Mouse (Mus musculus): ENCODE measurements around the gene Kcna6. TPM values are rescaled to one million over a fixed set of nuclear protein-coding genes. Genes with fewer than 3 reads are reported as not detected.

Kcna6 gene
- polyA plus RNA-seq, 1 experiment from 2014 or later: 26.1 TPM

DNA sequence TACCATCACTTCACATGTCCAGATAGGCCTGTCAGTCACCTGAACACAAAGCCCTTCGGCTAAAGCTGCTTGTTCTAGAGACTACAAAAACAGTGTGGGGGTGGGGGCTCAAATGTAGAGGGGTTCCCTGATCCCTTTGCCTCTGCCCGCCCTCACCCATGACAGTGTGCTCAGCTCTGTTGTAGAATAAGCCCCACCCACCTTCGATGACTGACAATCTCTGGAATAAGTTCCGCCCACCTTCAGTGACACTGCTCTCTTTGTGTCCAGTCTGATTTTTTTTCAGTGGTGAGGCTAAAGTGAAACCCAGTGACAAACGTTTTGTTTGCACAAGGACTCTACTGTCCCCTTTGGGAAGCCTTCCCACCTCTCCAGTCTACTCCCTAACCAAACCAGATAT is 26.1 kb upstream of the Kcna6 start:
- H3K4me2 ChIP-seq: no peak overlapping the region
- no peak overlapping the region for H3K4me3 ChIP-seq
- H3K27me3 ChIP-seq: no peaks in the 10 kb centered on the region
- no peaks in the 10 kb centered on the region for H3K36me3 ChIP-seq
- H3K9ac ChIP-seq: no peak overlapping the region
- peaks cover 40% of the 10 kb centered on the region for H3K4me1 ChIP-seq (replicated peaks)
- WGBS: 64% methylated on average over 5 of the region's 5 CpGs
- ATAC-seq (ENCODE audit: low read depth): peak; percentile 29; the same call in 1 of the 2 replicates
- no peaks in the 10 kb centered on the region for H3K9me3 ChIP-seq
- H3K27ac ChIP-seq (replicated peaks): peak overlapping the region; percentile 84

DNA sequence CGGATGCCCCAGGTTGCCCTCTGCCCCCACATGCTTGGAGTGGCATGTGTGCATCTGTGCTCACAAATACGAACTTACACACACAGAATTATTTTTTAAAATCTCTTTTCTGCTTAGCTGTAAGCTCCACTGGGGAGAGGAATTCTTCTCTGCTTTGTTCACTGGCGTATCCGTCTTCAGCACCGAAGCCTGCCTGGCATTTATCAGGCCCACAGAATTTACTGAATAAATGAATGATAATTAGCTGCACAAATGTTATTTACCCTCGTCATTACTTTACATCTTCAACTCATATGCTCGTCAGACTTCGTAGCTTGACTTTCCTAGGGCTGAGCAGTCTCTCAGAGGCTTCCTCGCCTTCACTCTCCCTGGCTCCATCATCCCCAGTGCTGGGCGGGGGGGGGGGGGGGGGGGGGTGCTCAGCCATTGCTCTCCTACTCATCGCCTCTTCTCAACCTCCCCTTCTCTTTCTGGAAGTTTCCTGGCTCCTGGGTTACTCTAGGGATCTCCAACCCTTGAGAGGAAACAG is 24.2 kb upstream of the Kcna6 start:
- Histone ChIP-seq H3K4me3 (no peak overlapping the region), H3K4me2 (no peak overlapping the region), H3K9me3 (no peaks in the 10 kb centered on the region), H3K9ac (no peak overlapping the region), H3K27me3 (no peaks in the 10 kb centered on the region), H3K4me1 (replicated peaks) (peaks cover 29% of the 10 kb centered on the region), H3K27ac (replicated peaks) (no peak overlapping the region), H3K36me3 (no peaks in the 10 kb centered on the region)
- no peak for ATAC-seq (ENCODE audit: low read depth)
- 64% methylated on average over 11 of the region's 11 CpGs for WGBS

DNA sequence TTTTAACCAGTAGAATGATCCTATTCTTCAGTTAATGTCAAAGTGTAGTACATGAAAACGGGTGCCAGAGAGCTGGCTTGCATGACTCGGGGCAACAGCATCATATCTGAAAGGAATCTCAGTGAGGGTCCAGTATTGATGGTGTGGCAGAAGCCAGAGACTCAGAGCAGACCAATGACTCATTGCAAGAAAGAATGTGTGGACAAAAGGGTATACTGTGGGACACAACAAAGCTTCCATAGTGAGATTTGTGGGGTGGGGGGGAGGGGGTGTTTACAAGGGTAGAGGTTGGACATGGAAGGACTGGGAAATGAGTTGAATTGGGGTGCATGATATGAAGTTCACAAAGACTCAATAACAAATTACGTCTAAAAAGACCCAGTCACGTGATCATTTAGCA is 20.9 kb upstream of the Kcna6 start:
- 73% methylated on average over 4 of the region's 4 CpGs for WGBS

DNA sequence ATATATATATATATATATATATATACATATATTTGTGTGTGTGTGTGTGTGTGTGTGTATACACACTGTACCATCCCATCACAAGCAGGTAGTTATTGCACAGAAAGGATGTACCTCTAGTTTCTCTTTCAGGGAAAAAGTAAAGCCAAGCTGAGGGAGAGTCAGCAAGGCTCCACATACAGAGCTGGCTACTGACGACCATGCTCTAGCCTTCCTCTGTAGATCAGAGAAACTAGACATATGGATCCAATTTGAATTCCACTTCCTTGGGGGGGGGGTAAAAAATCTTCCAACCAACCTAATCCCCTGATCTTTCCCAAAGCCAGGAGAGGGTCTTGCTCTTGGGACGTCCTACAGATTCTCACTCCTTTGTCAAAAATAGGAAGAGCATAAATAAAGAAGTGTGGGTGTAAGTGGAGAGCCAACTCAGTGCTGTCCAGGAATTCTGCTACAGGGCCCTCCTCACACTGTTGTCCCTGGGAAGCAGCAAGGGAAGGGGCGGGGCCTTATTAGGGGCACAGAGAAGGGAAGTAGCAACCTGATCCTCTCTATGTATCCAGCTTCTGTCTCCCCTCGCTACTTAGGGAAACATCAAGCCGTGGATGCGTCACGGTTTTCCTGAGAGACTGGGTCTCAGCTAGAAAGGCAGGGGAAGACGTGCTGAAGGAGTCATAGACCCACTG is 15.4 kb upstream of the Kcna6 start:
- Histone ChIP-seq H3K9ac (no peak overlapping the region), H3K27me3 (no peaks in the 10 kb centered on the region), H3K9me3 (no peaks in the 10 kb centered on the region), H3K4me2 (no peak overlapping the region), H3K27ac (replicated peaks) (peak overlapping the region; percentile 38; the same call in 1 of the 2 replicates), H3K4me3 (no peak overlapping the region), H3K4me1 (replicated peaks) (peaks cover 16% of the 10 kb centered on the region), H3K36me3 (no peaks in the 10 kb centered on the region)
- 37% methylated on average over 8 of the region's 8 CpGs for WGBS
- ATAC-seq (ENCODE audit: low read depth): no peak

More for the DNA sequence above, 20.9 kb upstream of the Kcna6 start:
- Histone ChIP-seq H3K36me3 (no peaks in the 10 kb centered on the region), H3K9ac (no peak overlapping the region), H3K4me3 (no peak overlapping the region), H3K4me2 (no peak overlapping the region), H3K4me1 (replicated peaks) (no peaks in the 10 kb centered on the region; the same call in 1 of the 2 replicates), H3K9me3 (no peaks in the 10 kb centered on the region), H3K27ac (replicated peaks) (no peak overlapping the region), H3K27me3 (no peaks in the 10 kb centered on the region)
- no peak for ATAC-seq (ENCODE audit: low read depth)

DNA sequence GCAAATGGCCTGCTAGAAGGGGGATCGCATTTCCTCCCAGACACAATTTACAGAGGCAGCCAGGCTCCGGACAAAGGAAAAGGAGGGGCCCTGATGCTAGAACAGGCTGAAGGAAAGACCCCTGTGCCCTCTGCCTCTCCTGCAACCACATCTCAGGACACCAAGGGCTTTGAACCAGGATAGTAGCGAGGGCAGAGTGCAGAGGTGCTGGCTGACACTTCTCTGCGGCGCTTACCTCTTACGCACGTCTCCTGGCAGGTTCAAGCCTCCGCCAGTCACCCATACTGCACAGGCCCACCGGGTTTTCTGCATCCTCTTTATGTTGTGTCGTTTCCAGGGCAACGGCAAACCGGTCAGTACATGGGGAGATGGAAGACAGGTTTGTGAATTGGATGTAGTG is 12.0 kb upstream of the Kcna6 start:
- peaks cover 16% of the 10 kb centered on the region for H3K4me1 ChIP-seq (replicated peaks)
- WGBS: 17% methylated on average over 12 of the region's 12 CpGs
- peak overlapping the region; percentile 36 for H3K4me2 ChIP-seq
- H3K9ac ChIP-seq: peak overlapping the region; percentile 46
- peak overlapping the region; percentile 85 for H3K27ac ChIP-seq (replicated peaks)
- no peaks in the 10 kb centered on the region for H3K36me3 ChIP-seq
- H3K9me3 ChIP-seq: no peaks in the 10 kb centered on the region
- no peaks in the 10 kb centered on the region for H3K27me3 ChIP-seq
- ATAC-seq (ENCODE audit: low read depth): peak; percentile 66
- no peak overlapping the region for H3K4me3 ChIP-seq

DNA sequence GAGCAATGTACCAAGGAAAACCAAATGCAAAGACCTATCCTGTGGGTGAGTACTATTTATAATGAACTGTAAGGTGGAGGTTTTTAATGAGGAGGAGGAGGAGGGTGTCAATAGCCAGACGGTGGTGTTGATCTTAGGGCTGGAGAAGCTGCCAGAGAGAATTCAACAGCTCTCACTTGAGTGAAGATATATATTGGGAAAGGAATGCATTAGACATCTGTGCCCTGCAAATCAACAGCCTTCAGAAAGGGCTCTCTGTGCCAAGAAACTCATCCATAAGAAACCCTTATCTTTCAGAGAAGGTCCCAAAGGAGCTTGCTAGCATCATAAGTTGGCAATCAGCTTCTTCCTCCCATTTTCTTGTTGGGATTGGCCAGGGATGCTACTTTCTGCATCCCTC is 5.4 kb upstream of the Kcna6 start:
- no peak overlapping the region for H3K4me3 ChIP-seq
- H3K4me1 ChIP-seq (replicated peaks): no peaks in the 10 kb centered on the region
- peaks cover 9% of the 10 kb centered on the region for H3K27me3 ChIP-seq
- WGBS: 36% methylated on average over 1 of the region's 1 CpGs
- H3K9ac ChIP-seq: no peak overlapping the region
- no peak overlapping the region for H3K27ac ChIP-seq (replicated peaks)
- H3K36me3 ChIP-seq: no peaks in the 10 kb centered on the region
- no peak for ATAC-seq (ENCODE audit: low read depth)
- H3K4me2 ChIP-seq: no peak overlapping the region
- H3K9me3 ChIP-seq: no peaks in the 10 kb centered on the region

DNA sequence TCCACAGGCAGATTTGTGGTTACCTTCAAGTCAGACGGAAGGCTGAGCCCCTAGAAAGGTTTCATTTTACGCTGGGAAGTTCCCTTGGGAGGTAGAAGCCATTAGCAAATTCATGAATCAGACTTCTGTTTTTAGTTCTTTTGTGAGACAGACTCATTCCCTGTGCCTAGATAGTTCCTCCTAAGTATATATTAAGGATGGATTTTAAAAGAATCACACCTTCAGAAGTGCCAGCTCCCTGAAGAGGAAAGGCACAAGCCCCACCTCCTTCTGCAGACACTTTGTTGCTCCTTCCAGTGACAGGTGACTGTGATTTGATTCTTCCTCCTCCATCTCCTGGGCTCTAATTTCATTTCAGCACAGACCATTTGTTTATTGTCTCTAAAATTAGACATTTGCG is 2.1 kb upstream of the Kcna6 start:
- Histone ChIP-seq H3K9me3 (no peaks in the 10 kb centered on the region), H3K4me3 (no peak overlapping the region), H3K4me2 (no peak overlapping the region), H3K27me3 (peaks cover 34% of the 10 kb centered on the region), H3K27ac (replicated peaks) (no peak overlapping the region), H3K36me3 (0 out of 2 replicates have a peak, but pooled peaks cover 4% of the 10 kb centered on the region), H3K4me1 (replicated peaks) (peaks cover 18% of the 10 kb centered on the region), H3K9ac (no peak overlapping the region)
- 53% methylated on average over 3 of the region's 3 CpGs for WGBS
- no peak for ATAC-seq (ENCODE audit: low read depth)

DNA sequence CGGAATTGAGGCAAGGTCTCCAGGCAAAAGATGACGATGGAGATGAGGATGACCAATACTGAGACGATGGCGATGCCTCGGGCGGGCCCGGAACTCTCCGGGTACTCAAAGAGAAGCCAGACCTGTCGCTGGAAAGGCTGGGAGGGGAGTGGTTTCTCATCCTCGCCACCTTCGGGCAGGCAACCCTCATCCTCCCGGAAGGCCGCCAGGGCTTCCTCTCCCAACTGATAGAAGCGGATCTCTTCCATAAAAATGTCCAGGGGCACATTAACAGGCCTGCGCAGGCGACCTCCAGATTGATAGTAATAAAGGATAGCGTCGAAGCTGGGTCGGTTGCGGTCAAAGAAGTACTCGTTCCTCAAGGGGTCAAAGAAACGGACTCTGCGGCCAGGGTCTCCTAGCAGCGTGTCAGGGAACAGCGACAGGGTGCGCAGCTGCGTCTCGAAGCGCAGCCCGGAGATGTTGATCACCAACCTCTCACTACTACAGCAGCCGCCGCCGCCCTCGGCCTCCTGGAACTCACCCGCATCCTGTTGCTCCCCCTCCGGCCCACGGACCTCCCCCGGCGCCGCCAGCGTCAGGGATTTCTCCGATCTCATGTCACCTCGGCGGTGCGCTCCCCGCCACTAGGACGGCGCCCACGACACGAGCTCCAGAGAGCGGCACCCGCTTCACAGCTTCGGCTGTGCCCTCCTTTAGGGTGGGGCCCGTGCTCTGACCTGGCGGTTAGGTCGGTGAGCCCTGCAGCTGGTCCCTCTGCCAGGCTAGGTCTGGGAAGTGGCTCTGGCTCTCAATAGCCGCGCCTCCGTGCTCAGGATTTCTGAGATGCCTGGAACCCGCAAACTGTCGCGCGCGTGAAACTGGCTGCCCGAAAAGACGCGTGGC is 906 bp downstream of the Kcna6 start:
- Histone ChIP-seq H3K27me3 (peaks cover 34% of the 10 kb centered on the region), H3K36me3 (0 out of 2 replicates have a peak, but pooled peaks cover 4% of the 10 kb centered on the region), H3K9me3 (no peaks in the 10 kb centered on the region), H3K4me1 (replicated peaks) (peaks cover 44% of the 10 kb centered on the region), H3K4me2 (peak overlapping the region; percentile 83), H3K27ac (replicated peaks) (peak overlapping the region; percentile 75), H3K9ac (peak overlapping the region; percentile 74), H3K4me3 (peak overlapping the region; percentile 58)
- WGBS: 1% methylated on average over 67 of the region's 67 CpGs
- peak; percentile 37 for ATAC-seq (ENCODE audit: low read depth)

DNA sequence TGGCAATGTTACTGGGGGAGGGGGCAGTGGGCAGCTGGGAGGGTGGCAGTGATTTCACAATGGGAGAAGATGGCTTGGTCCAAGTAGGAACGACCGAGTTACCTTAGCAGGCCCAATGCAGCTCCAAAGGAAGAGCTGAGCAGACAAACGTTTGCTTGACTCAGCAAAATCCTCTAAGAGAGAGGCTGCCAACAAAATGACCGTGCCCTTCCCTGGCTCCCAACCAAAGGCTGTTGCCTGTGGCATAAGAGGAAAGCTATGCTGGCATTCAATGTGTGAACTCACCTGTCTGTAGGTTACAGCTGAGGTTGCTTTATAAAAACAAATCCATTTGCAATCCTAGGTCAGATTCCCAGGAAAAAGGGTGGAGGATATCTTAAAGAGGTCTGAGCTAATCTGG is 3.5 kb downstream of the Kcna6 start:
- no peaks in the 10 kb centered on the region for H3K9me3 ChIP-seq
- H3K9ac ChIP-seq: no peak overlapping the region
- H3K27me3 ChIP-seq: peaks cover 34% of the 10 kb centered on the region
- H3K4me2 ChIP-seq: peak overlapping the region; percentile 83
- WGBS: 66% methylated on average over 4 of the region's 4 CpGs
- H3K4me1 ChIP-seq (replicated peaks): peaks cover 53% of the 10 kb centered on the region
- no peak overlapping the region for H3K27ac ChIP-seq (replicated peaks)
- no peak for ATAC-seq (ENCODE audit: low read depth)
- 0 out of 2 replicates have a peak overlapping the region, but pooled peaks have one; percentile 1 for H3K4me3 ChIP-seq
- 0 out of 2 replicates have a peak, but pooled peaks cover 4% of the 10 kb centered on the region for H3K36me3 ChIP-seq

DNA sequence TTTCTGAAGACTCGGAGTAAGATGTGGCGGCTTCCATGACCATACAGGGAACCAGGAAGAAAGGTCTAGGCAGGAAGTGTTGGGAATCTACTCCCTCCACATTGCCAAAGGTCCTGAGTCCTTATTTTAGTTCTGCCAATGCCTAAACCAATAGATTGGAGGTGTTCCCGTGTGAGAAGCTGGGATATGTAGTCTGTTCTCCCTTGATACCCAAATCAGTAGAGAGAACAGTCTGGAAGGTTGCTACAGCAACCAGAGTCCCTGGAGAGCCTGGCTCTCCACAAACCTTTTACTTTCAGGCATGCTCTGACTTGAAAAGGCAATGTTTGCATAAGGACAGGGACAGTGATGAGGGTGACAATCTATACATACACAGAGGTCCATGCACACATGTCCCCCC is 4.7 kb downstream of the Kcna6 start:
- Histone ChIP-seq H3K36me3 (0 out of 2 replicates have a peak, but pooled peaks cover 4% of the 10 kb centered on the region), H3K4me2 (peak overlapping the region; percentile 83), H3K27ac (replicated peaks) (no peak overlapping the region), H3K4me3 (peak overlapping the region; percentile 2; the same call in 1 of the 2 replicates), H3K27me3 (peaks cover 25% of the 10 kb centered on the region), H3K9me3 (no peaks in the 10 kb centered on the region), H3K4me1 (replicated peaks) (peaks cover 53% of the 10 kb centered on the region), H3K9ac (no peak overlapping the region)
- no peak for ATAC-seq (ENCODE audit: low read depth)
- 76% methylated on average over 3 of the region's 3 CpGs for WGBS

DNA sequence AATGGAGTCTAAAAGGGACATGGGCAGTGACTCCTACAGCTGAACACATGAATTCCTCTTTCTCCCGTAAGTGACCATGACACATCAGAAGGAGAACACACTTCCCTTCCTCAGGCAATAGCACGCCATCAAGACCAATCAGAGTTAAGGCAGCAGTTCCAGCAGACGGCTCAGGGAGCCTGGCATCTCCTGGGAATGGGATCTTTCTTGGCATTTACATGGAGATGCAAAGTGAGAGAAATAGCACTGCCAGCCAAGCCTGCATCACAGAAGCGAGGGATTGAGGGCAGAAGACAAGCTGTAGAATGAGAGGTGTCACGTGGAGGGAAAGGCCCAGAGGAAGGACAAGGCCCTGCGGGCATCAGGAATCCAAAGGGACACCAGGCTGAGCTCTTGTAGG is 7.8 kb downstream of the Kcna6 start:
- Histone ChIP-seq H3K9me3 (no peaks in the 10 kb centered on the region), H3K36me3 (no peaks in the 10 kb centered on the region), H3K9ac (no peak overlapping the region), H3K4me3 (no peak overlapping the region), H3K27ac (replicated peaks) (no peak overlapping the region), H3K4me1 (replicated peaks) (peaks cover 36% of the 10 kb centered on the region), H3K27me3 (peaks cover under 1% of the 10 kb centered on the region; the same call in 1 of the 2 replicates), H3K4me2 (peak overlapping the region; percentile 83; the same call in 1 of the 2 replicates)
- no peak for ATAC-seq (ENCODE audit: low read depth)
- 77% methylated on average over 6 of the region's 6 CpGs for WGBS

DNA sequence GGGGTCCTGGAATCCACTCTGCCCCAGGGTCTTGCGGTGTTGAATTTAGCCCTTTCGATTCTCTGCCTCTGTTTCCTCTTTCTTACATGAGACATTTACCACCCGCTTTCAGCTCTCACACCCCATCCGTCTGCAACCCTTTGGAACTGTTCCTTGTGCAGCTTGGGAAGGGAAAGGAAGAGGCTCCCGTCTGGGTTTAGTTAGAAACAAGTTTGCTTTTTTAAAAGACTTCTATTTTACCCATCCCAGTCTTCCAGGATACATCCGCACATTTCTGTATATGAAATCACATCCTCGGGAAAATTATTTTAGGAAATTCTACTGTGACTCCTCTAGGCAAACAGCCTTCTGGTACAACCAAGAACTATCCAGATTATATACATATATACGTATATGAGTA is 11.7 kb downstream of the Kcna6 start:
- no peak overlapping the region for H3K27ac ChIP-seq (replicated peaks)
- peaks cover 3% of the 10 kb centered on the region; the same call in 1 of the 2 replicates for H3K4me1 ChIP-seq (replicated peaks)
- no peaks in the 10 kb centered on the region for H3K9me3 ChIP-seq
- H3K27me3 ChIP-seq: no peaks in the 10 kb centered on the region
- no peak overlapping the region for H3K4me2 ChIP-seq
- no peak for ATAC-seq (ENCODE audit: low read depth)
- WGBS: 91% methylated on average over 8 of the region's 8 CpGs
- H3K9ac ChIP-seq: no peak overlapping the region
- peaks cover 6% of the 10 kb centered on the region; the same call in 1 of the 2 replicates for H3K36me3 ChIP-seq
- H3K4me3 ChIP-seq: no peak overlapping the region

Data from neural tube, embryonic 13.5 days (tissue).